Mouse (Mus musculus) embryonic fibroblast, embryonic 13.5 days (primary cell): ENCODE measurements at regions not wholly inside any gene's neighbourhood (a gene's known extent, or its start where the extent isn't known, plus 50 kb on each side); places are given as distances from the start of the nearest gene placed in this dataset.

Experiments
- CTCF ChIP-seq: IDR thresholded peaks from 2 replicates; pipeline ENCODE4 v1.5.1; 2011; ENCODE audit warnings: mild to moderate bottlenecking, control low read depth, low read length, moderate library complexity, borderline replicate concordance; ENCODE audit not compliant: insufficient read depth
- POLR2A ChIP-seq: IDR thresholded peaks from 2 replicates; pipeline ENCODE4 v1.6.1; 2011; ENCODE audit warnings: low read depth, mild to moderate bottlenecking, control low read depth, low read length, moderate library complexity

DNA sequence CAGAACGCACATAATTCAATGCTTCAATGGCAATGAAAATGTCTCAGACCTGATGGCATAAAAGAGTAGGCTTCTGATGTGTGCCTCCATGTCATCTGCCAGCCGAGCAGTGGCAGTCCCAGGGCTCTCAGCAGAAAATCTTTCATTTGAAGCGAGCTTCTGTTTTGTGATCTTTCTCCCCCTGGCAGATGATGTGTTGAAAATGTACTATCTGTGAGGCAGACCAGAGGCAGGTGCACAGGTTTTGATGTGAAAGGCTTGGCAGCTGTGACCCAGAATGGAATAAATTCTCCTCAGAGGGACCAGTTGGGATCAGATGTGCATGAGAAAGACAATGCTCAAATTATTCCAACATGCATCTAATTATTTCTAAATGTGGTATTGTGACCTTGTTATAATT, 1281.0 kb upstream of the Nova1 start:
- no peak for TF ChIP-seq POLR2A
- no peak for TF ChIP-seq CTCF
